Mouse (Mus musculus) midbrain, embryonic 16.5 days (tissue): ENCODE data around the gene Dip2b. TPM values are rescaled to one million over a fixed set of nuclear protein-coding genes. Genes with fewer than 3 reads are reported as not detected.
A peak's percentile ranks its signal among the peaks of the same experiment; 100 is the strongest.

Experiments used
- ATAC-seq: fragments of 200-750 bp; cut with Nextera tagmentation; 2 replicates; pipeline ENCODE4 v1.8.0; 2017; ENCODE audit warnings: moderate TSS enrichment
- H3K27ac ChIP-seq: fragments of 300-500 bp; sonication (generic); 2 replicates; pipeline ENCODE4 v1.5.1; 2014; ENCODE audit warnings: mild to moderate bottlenecking, low read length, mixed read lengths
- H3K27me3 ChIP-seq: fragments of 300-500 bp; sonication (generic); 2 replicates; pipeline ENCODE4 v1.6.1; 2014; ENCODE audit warnings: low read depth, low read length, mixed read lengths; ENCODE audit not compliant: control insufficient read depth, insufficient read depth
- H3K36me3 ChIP-seq: fragments of 300-500 bp; sonication (generic); 2 replicates; pipeline ENCODE4 v1.6.1; 2014; ENCODE audit warnings: mild to moderate bottlenecking, low read length, moderate library complexity, mixed read lengths; ENCODE audit not compliant: control insufficient read depth, insufficient read depth
- H3K4me1 ChIP-seq: fragments of 300-500 bp; sonication (generic); 2 replicates; pipeline ENCODE4 v1.6.1; 2014; ENCODE audit warnings: mild to moderate bottlenecking, low read length, mixed read lengths; ENCODE audit not compliant: control insufficient read depth, insufficient read depth
- H3K4me2 ChIP-seq: fragments of 300-500 bp; sonication (generic); 2 replicates; pipeline ENCODE4 v1.6.1; 2014; ENCODE audit warnings: mild to moderate bottlenecking, low read length, mixed read lengths
- H3K4me3 ChIP-seq: fragments of 300-500 bp; sonication (generic); 2 replicates; pipeline ENCODE4 v1.5.1; 2014; ENCODE audit warnings: low read depth, mild to moderate bottlenecking, low read length, moderate library complexity, mixed read lengths
- H3K9ac ChIP-seq: fragments of 300-500 bp; sonication (generic); 2 replicates; pipeline ENCODE4 v1.6.1; 2014; ENCODE audit warnings: low read depth, low read length, mixed read lengths
- H3K9me3 ChIP-seq: fragments of 300-500 bp; sonication (generic); replicated peaks from 2 replicates; pipeline ENCODE4 v1.6.1; 2014; ENCODE audit warnings: mild to moderate bottlenecking, low read length, mixed read lengths; ENCODE audit not compliant: control insufficient read depth, poor library complexity, severe bottlenecking
- WGBS: fragments of 180-500 bp; shearing (Covaris S2); extraction: QIAGEN DNeasy Blood & Tissue Kit; methylation state at CpG from one replicate; pipeline ENCODE4 v1.1.7; 2014; 5-methylcytosine and 5-hydroxymethylcytosine counted together
- polyA plus RNA-seq: library from polyadenylated mRNA; unstranded; fragments of >200 nt; fragmentation: Nextera tagmentation; extraction: Ambion mirVana; gene quantifications from 2 replicates; pipeline ENCODE4 v1.2.1, GENCODE M21; 2015

Gene Dip2b
- polyA plus RNA-seq, 1 experiment from 2014 or later = 16.5 TPM

DNA sequence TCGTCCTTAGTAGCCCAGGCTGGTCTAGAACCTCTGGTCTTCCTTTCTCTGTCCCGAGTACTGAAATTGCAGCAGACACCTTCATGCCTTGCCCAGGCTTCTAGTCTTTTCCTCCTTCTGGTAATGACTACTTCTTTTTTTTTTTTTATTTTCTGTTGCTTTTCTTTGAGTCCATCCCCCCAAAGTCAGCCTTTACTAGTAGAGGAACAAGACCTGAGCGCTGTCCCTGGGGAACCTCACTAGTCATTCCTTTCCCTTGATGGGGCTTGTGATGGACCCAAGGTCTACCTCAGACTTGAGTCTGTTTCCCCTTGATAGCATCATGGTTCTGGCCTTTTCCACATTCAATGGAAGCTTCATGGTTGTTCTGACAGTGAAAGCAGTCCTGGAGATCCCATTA, 179.6 kb downstream of the Dip2b start:
- no peaks in the 10 kb centered on the region; the same call in 1 of the 2 replicates for H3K9me3 ChIP-seq
- H3K36me3 ChIP-seq = peaks cover 19% of the 10 kb centered on the region
- no peak overlapping the region for H3K27ac ChIP-seq
- no peak overlapping the region for H3K4me2 ChIP-seq
- 96% methylated on average over 3 of the region's 3 CpGs for WGBS
- no peaks in the 10 kb centered on the region for H3K4me1 ChIP-seq
- H3K9ac ChIP-seq = no peak overlapping the region
- H3K4me3 ChIP-seq = no peak overlapping the region
- H3K27me3 ChIP-seq = no peaks in the 10 kb centered on the region
- ATAC-seq = no peak

DNA sequence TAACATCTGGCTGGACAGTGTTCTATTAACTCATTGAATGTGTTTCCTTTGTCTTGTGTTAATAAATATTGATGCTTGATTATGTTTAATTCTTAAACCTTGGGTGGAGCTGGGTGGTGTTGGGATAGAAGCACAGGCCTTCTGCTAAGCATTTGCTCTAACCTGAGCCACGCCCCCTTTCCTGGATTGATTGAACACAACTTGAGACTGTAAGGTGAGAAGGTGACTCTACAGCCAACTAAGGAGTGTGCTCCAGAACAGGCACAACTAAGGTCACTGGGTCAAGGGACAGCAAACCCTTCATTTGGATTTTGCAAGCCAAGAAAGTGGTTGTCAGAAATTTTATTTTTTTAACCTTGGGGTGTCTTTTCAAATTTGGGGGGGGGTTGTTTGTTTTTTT, 180.9 kb downstream of the Dip2b start:
- no peaks in the 10 kb centered on the region for H3K4me1 ChIP-seq
- 82% methylated on average over 1 of the region's 1 CpGs for WGBS

DNA sequence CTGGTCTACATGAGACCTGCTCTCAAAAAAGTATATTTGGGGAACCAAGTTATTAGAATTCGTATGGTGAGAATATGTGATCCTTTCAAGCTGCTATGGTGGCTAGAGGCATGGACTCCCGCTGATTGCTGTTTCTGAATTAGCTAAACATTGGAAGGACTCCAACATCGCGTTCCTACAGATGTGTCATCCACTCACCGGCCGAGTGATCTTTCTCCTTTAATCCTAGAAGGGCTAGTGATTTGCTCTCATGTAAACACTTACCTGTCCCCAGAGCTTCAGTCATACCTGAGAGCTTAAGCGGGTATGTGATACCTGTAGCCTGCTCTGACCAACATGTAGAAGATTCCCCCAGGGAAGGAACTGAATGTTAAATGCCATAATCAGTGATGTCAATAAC, 182.5 kb downstream of the Dip2b start:
- no peak overlapping the region for H3K4me2 ChIP-seq
- H3K9me3 ChIP-seq = no peaks in the 10 kb centered on the region; the same call in 1 of the 2 replicates
- WGBS = 84% methylated on average over 7 of the region's 7 CpGs
- H3K4me1 ChIP-seq = no peaks in the 10 kb centered on the region
- H3K4me3 ChIP-seq = no peak overlapping the region
- no peak overlapping the region for H3K9ac ChIP-seq
- H3K27ac ChIP-seq = no peak overlapping the region
- ATAC-seq = no peak
- H3K27me3 ChIP-seq = no peaks in the 10 kb centered on the region
- H3K36me3 ChIP-seq = 0 out of 2 replicates have a peak, but pooled peaks cover 2% of the 10 kb centered on the region

More for the DNA sequence above, 180.9 kb downstream of the Dip2b start:
- H3K4me3 ChIP-seq = no peak overlapping the region
- no peak overlapping the region for H3K4me2 ChIP-seq
- H3K27me3 ChIP-seq = no peaks in the 10 kb centered on the region
- peaks cover 14% of the 10 kb centered on the region for H3K36me3 ChIP-seq
- no peak overlapping the region for H3K27ac ChIP-seq
- no peak overlapping the region for H3K9ac ChIP-seq
- no peaks in the 10 kb centered on the region; the same call in 1 of the 2 replicates for H3K9me3 ChIP-seq
- no peak for ATAC-seq

DNA sequence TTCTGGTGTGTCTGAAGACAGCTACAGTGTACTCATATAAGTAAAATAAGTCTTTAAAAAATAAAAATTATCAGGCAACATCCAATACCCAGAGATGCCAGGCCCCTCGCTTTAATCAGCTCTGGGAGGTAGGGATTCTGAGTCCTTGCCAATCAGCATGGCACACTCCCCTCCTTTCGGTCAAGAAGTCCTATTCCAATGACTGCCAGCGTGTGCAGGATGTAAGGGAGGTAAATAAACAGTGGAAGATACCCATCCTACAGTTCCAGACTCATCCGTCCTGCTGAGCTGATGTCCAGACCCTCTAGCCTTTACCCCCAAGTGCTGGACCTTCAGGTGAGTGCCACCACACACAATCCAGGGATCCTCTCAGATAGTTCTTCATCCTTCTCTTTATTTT, 186.9 kb downstream of the Dip2b start:
- 93% methylated on average over 4 of the region's 4 CpGs for WGBS
- Histone ChIP-seq H3K27ac (no peak overlapping the region), H3K9me3 (no peaks in the 10 kb centered on the region; the same call in 1 of the 2 replicates), H3K4me1 (peaks cover 16% of the 10 kb centered on the region), H3K9ac (no peak overlapping the region), H3K27me3 (no peaks in the 10 kb centered on the region), H3K4me2 (no peak overlapping the region), H3K4me3 (no peak overlapping the region), H3K36me3 (no peaks in the 10 kb centered on the region)
- no peak for ATAC-seq

DNA sequence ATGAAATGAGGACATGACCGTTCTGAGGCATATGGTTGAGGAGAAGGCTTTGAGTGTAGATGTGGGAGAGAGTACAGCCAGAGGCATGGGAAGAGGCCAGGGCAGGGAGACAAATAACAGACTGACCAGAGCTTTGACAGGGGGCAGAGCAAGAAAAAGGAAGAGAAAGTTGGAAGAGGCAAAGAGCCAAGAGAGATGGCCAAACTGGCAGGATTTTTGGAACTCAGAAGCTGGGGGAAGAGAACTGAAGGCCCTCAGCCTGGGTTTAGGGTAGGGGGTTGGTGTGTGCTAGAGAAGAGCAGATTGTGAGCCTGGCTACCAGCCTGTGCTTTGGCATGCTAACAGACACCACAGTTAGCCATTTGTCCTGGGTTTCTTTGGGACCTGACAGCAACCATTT, 187.4 kb downstream of the Dip2b start:
- ATAC-seq = no peak
- no peak overlapping the region for H3K27ac ChIP-seq
- no peaks in the 10 kb centered on the region for H3K27me3 ChIP-seq
- H3K4me2 ChIP-seq = no peak overlapping the region
- peaks cover 16% of the 10 kb centered on the region for H3K4me1 ChIP-seq
- no peak overlapping the region for H3K4me3 ChIP-seq
- WGBS = 91% methylated on average over 1 of the region's 1 CpGs
- H3K36me3 ChIP-seq = no peaks in the 10 kb centered on the region
- H3K9me3 ChIP-seq = no peaks in the 10 kb centered on the region; the same call in 1 of the 2 replicates
- H3K9ac ChIP-seq = no peak overlapping the region

DNA sequence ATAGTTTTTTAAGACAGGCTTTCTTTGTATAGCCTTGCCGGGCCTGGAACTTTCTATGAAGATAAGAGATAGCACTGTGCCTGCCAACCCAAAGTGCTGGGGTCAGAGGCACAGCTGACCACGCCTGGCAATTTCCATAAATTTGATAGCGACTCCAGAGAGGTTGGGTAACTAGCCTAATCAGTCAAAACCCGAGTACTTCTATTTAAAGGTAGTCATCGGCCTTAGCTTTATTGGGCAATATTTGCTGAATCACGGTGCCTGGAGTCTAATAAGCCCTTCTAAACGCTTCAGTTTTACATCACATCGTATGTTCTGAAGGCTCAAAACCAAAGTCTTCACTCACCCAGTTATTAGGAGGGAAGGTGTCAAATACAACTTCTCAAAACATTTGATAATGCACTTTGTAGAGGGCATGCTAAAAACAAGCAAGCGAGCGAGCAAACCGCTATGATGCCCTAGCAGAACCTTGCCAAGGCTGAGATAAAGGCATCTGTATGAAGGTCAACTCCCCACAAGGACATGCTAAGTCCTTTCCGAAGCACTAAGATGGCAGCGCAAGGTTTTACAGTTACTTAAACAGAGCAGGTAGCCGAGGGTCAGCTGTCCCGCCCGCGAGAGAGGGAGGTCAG, 188.7 kb downstream of the Dip2b start:
- H3K36me3 ChIP-seq = no peaks in the 10 kb centered on the region
- no peaks in the 10 kb centered on the region; the same call in 1 of the 2 replicates for H3K9me3 ChIP-seq
- H3K4me2 ChIP-seq = peak overlapping the region; percentile 78
- peak overlapping the region; percentile 84 for H3K4me3 ChIP-seq
- peak; percentile 55; the same call in 1 of the 2 replicates for ATAC-seq
- WGBS = 5% methylated on average over 17 of the region's 17 CpGs
- H3K27me3 ChIP-seq = no peaks in the 10 kb centered on the region
- peak overlapping the region; percentile 100 for H3K27ac ChIP-seq
- peak overlapping the region; percentile 99 for H3K9ac ChIP-seq
- peaks cover 16% of the 10 kb centered on the region for H3K4me1 ChIP-seq

- Histone ChIP-seq H3K4me3 (peak within 1 kb of the TSS; percentile 84), H3K36me3 (no peaks in the 10 kb centered on the region), H3K9ac (peak within 1 kb of the TSS; percentile 99), H3K4me2 (peak within 1 kb of the TSS; percentile 78), H3K4me1 (peaks cover 16% of the 10 kb centered on the region), H3K27me3 (no peaks in the 10 kb centered on the region), H3K27ac (peak within 1 kb of the TSS; percentile 100), H3K9me3 (no peaks in the 10 kb centered on the region; the same call in 1 of the 2 replicates)
- under 1% methylated on average over 86 of the region's 133 CpGs for WGBS
- peak; percentile 79 for ATAC-seq
Measured at GRCm38 (mm10) chr15:100227663-100228534, 189.4 kb downstream of the Dip2b start, which contains the start of gene Atf1. Gene Atf1 (plus strand): TSS chr15:100227819.

DNA sequence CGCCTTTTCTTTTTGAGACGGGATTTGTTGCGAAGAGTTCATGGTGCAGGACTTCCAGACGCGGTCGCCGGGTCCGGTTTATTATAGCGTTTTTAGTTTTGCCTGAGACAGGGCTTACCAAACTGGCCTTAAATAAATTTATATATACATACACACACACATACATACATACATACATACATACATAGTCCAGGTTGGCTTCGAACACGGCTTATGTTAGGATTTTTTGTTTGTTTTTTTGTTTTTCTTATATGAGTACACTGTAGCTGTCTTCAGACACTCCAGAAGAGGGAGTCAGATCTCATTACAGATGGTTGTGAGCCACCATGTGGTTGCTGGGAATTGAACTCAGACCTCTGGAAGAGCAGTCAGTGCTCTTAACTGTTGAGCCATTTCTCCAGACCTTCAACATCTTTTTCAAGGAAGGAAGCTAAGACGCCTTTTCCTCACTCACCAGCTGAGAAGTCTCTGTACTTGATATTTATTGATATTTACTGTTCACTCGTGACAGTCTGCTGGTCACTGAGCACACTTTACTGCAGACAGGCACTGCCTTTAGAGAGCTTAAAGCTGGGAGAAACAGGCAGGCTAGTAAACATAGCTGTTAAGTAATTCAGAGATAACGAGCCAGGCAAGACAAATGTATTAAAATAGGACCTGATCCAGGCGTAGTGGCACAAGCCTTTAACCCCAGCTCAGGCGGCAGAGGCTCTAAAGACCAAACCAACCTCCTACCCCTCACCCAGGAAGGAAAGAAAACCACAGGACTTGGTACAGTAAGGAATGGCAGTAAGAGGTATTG, 190.3 kb downstream of the Dip2b start:
- no peak for ATAC-seq
- 17% methylated on average over 16 of the region's 16 CpGs for WGBS
- H3K9ac ChIP-seq = peak overlapping the region; percentile 99

More for the DNA sequence above, 190.3 kb downstream of the Dip2b start:
- Histone ChIP-seq H3K9me3 (no peaks in the 10 kb centered on the region), H3K4me1 (peaks cover 16% of the 10 kb centered on the region), H3K36me3 (no peaks in the 10 kb centered on the region), H3K4me2 (peak overlapping the region; percentile 55), H3K27ac (peak overlapping the region; percentile 100), H3K27me3 (no peaks in the 10 kb centered on the region), H3K4me3 (peak overlapping the region; percentile 84)
